Mouse (Mus musculus): ENCODE data around the gene Tspan11. TPM values are rescaled to one million over a fixed set of nuclear protein-coding genes. Genes with fewer than 3 reads are reported as not detected.

Gene Tspan11
- total and polyA plus RNA-seq, 3 experiments: not detected

DNA sequence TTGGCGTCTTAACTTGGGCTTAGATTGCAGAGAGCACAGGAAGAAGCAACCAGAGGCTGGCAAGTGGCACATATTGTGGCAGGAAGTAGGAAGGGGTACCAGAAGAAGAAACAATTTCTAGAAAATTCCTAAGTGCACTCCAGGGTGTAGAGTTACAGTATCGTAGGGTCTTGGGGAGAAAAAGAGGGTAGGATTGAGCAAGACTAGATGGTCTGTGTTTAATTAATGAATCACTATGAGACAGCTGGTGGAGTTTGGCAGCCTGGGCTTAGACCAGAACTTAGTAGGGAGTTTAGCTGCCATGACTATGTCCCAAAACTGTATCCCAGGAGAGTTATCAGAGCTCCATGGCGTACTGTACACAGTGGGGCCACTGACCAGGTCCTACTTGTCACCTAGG, 1.2 kb downstream of the Tspan11 start:
- peaks cover 98% of the 10 kb centered on the region for H3K27me3 ChIP-seq (replicated peaks)
- no peaks in the 10 kb centered on the region for H3K4me1 ChIP-seq (ENCODE audit: control insufficient read depth in 1 of 2, insufficient read depth in 2 of 2)
- no peak overlapping the region for H3K4me2 ChIP-seq (ENCODE audit: insufficient read depth, low read depth, poor library complexity, severe bottlenecking)
- peaks cover 4% of the 10 kb centered on the region for H3K9me3 ChIP-seq (replicated peaks; ENCODE audit: low read length)
- H3K27ac ChIP-seq (ENCODE audit: insufficient read depth, low read depth): no peak overlapping the region
- H3K4me3 ChIP-seq (replicated peaks in 1 of 3; ENCODE audit: low read depth in 2 of 3, low read length in 2 of 3, poor library complexity in 1 of 3): no peak overlapping the region
- dilution Hi-C loops (cut with MboI; ENCODE audit: extremely low pct_ligation_motif_present, extremely low pct_unique_long_range_greater_than_20kb, low sequenced_read_pairs) (no loop called here), in situ Hi-C loops (cut with MboI; ENCODE audit: low pct_ligation_motif_present, low pct_unique_long_range_greater_than_20kb, low sequenced_read_pairs) (no loop called here)
- no peak for TF ChIP-seq CHD1 (IDR thresholded peaks at IDR 0.05; ENCODE audit: low read depth, low read length)
- H3K9ac ChIP-seq (ENCODE audit: insufficient read depth, low read depth): no peak overlapping the region
- H3K79me2 ChIP-seq (replicated peaks; ENCODE audit: control insufficient read depth, extremely low read depth, insufficient read depth, poor library complexity, severe bottlenecking): no peaks in the 10 kb centered on the region
- DNase-seq (ENCODE audit: extremely low read depth): no peak
- no peaks in the 10 kb centered on the region for H3K36me3 ChIP-seq (replicated peaks in 1 of 2; ENCODE audit: control insufficient read depth in 1 of 2, insufficient read depth in 1 of 2, low read length in 1 of 2)

DNA sequence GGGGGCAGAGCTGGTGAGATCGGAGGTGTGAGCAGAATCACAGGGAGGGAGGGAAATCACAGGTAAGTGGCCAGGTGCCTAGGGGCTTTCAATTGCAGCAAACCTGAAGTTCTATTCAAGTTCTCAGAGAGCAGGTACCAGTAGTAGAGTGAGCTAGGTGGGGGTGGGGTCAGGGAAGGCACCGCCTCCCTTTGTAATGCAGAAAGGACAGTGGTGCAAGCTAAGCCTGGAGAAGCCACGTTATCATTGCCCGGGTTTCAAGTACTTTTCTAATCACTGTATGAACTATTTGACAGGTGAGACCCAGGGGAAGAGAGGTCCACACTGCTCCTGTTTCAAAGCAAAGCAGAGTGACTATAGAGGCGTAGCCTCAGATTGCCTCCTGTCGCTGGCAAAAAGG, 6.2 kb downstream of the Tspan11 start:
- no peak overlapping the region for H3K9ac ChIP-seq (ENCODE audit: insufficient read depth, low read depth)
- no peak overlapping the region for H3K4me2 ChIP-seq (ENCODE audit: insufficient read depth, low read depth, poor library complexity, severe bottlenecking)
- no peaks in the 10 kb centered on the region for H3K4me1 ChIP-seq (ENCODE audit: control insufficient read depth in 1 of 2, insufficient read depth in 2 of 2)
- H3K36me3 ChIP-seq (replicated peaks in 1 of 2; ENCODE audit: control insufficient read depth in 1 of 2, insufficient read depth in 1 of 2, low read length in 1 of 2): no peaks in the 10 kb centered on the region
- H3K4me3 ChIP-seq (replicated peaks in 1 of 3; ENCODE audit: low read depth in 2 of 3, low read length in 2 of 3, poor library complexity in 1 of 3): no peak overlapping the region
- TF ChIP-seq IRF4 (IDR thresholded peaks at IDR 0.05; ENCODE audit: low read depth, low read length) (no peak), CTCF (conservative IDR thresholded peaks at IDR 0.05 in 1 of 2, IDR thresholded peaks at IDR 0.05 in 1 of 2; ENCODE audit: low read depth in 2 of 2, low read length in 2 of 2) (no peak), ZC3H11A (IDR thresholded peaks at IDR 0.05; ENCODE audit: low read depth, low read length) (no peak), PAX5 (IDR thresholded peaks at IDR 0.05; ENCODE audit: low read length) (no peak)
- H3K27me3 ChIP-seq (replicated peaks): peaks cover 94% of the 10 kb centered on the region
- H3K79me2 ChIP-seq (replicated peaks; ENCODE audit: control insufficient read depth, extremely low read depth, insufficient read depth, poor library complexity, severe bottlenecking): no peaks in the 10 kb centered on the region
- peaks cover 7% of the 10 kb centered on the region for H3K9me3 ChIP-seq (replicated peaks; ENCODE audit: low read length)
- no peak for DNase-seq (ENCODE audit: extremely low read depth)
- in situ Hi-C loops (cut with MboI; ENCODE audit: low pct_ligation_motif_present, low pct_unique_long_range_greater_than_20kb, low sequenced_read_pairs) (no loop called here), dilution Hi-C loops (cut with MboI; ENCODE audit: extremely low pct_ligation_motif_present, extremely low pct_unique_long_range_greater_than_20kb, low sequenced_read_pairs) (no loop called here)
- no peak overlapping the region for H3K27ac ChIP-seq (ENCODE audit: insufficient read depth, low read depth)

DNA sequence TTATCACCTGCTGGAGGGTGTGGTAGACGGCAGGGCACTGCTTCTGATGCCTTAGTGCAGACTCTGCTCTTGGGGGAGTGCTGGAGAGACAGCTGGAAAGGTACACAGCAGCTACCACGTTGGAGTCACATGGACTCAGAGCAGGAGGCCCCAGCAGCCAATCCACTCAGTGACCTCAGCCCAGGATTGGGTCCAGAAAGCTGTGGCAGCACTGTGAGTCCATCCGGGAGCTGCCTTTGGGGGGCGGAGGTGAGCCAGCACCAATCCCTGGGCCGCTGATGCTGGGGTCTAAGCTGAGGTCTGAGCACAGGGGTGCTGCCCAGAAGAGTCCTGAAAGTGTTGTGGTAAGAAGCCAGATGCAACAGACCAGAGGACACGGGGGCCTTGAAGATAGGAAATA, 7.6 kb downstream of the Tspan11 start:
- Histone ChIP-seq H3K9me3 (replicated peaks; ENCODE audit: low read length) (peaks cover 7% of the 10 kb centered on the region), H3K9ac (ENCODE audit: insufficient read depth, low read depth) (no peak overlapping the region), H3K4me3 (replicated peaks in 1 of 3; ENCODE audit: low read depth in 2 of 3, low read length in 2 of 3, poor library complexity in 1 of 3) (no peak overlapping the region), H3K79me2 (replicated peaks; ENCODE audit: control insufficient read depth, extremely low read depth, insufficient read depth, poor library complexity, severe bottlenecking) (no peaks in the 10 kb centered on the region), H3K27me3 (replicated peaks) (peaks cover 93% of the 10 kb centered on the region), H3K4me2 (ENCODE audit: insufficient read depth, low read depth, poor library complexity, severe bottlenecking) (no peak overlapping the region), H3K27ac (ENCODE audit: insufficient read depth, low read depth) (no peak overlapping the region), H3K36me3 (replicated peaks in 1 of 2; ENCODE audit: control insufficient read depth in 1 of 2, insufficient read depth in 1 of 2, low read length in 1 of 2) (no peaks in the 10 kb centered on the region), H3K4me1 (ENCODE audit: control insufficient read depth in 1 of 2, insufficient read depth in 2 of 2) (no peaks in the 10 kb centered on the region)
- DNase-seq (ENCODE audit: extremely low read depth): no peak
- in situ Hi-C loops (cut with MboI; ENCODE audit: low pct_ligation_motif_present, low pct_unique_long_range_greater_than_20kb, low sequenced_read_pairs) (no loop called here), dilution Hi-C loops (cut with MboI; ENCODE audit: extremely low pct_ligation_motif_present, extremely low pct_unique_long_range_greater_than_20kb, low sequenced_read_pairs) (no loop called here)
- TF ChIP-seq ZC3H11A (IDR thresholded peaks at IDR 0.05; ENCODE audit: low read depth, low read length): no peak
- TF ChIP-seq MAX (IDR thresholded peaks at IDR 0.05; ENCODE audit: low read length): no peak
- TF ChIP-seq NELFE (IDR thresholded peaks at IDR 0.05; ENCODE audit: low read depth, low read length): no peak
- no peak for TF ChIP-seq SMC3 (IDR thresholded peaks at IDR 0.05; ENCODE audit: low read depth, low read length)
- TF ChIP-seq ETS1 (conservative IDR thresholded peaks at IDR 0.05; ENCODE audit: low read depth, low read length): no peak
- TF ChIP-seq EP300 (IDR thresholded peaks at IDR 0.05; ENCODE audit: low read length): no peak
- TF ChIP-seq RAD21 (IDR thresholded peaks at IDR 0.05; ENCODE audit: low read depth, low read length): no peak
- TF ChIP-seq UBTF (IDR thresholded peaks at IDR 0.05; ENCODE audit: low read depth, low read length): no peak
- no peak for TF ChIP-seq GABPA (IDR thresholded peaks at IDR 0.05; ENCODE audit: insufficient replicate concordance, low read depth, low read length)
- TF ChIP-seq MXI1 (IDR thresholded peaks at IDR 0.05; ENCODE audit: low read depth, low read length): no peak
- TF ChIP-seq NRF1 (IDR thresholded peaks at IDR 0.05; ENCODE audit: low read depth, low read length): no peak
- no peak for TF ChIP-seq ZMIZ1 (IDR thresholded peaks at IDR 0.05; ENCODE audit: low read depth, low read length)
- TF ChIP-seq BHLHE40 (IDR thresholded peaks at IDR 0.05; ENCODE audit: low read depth, low read length): no peak
- TF ChIP-seq JUND (conservative IDR thresholded peaks at IDR 0.05; ENCODE audit: low read depth, low read length): no peak
- no peak for TF ChIP-seq TBP (conservative IDR thresholded peaks at IDR 0.05; ENCODE audit: low read depth, low read length)

All from CH12.LX (cell line).